15 mouse cellular contexts compared by ENCODE assay signal in the genomic region with DNA sequence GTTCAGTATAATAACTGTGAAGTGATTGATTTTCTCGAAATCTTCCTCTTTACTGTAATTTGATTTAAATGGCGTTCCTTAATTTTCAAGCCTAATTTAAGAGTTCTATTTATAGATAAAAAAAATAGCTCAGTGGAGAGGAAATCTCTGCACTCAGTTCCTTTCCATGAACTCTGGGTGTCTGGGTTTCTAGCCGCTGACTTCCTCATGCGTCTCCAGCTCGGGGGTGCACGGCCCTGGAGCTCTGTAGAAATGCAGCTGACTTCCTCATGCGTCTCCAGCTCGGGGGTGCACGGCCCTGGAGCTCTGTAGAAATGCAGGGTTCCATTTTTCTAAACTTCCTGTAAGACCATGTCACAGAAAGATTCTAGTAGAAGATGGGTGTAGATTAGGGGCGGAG.
DNase-seq lines count a peak whose midpoint lies in the region; ATAC-seq and TF ChIP-seq lines count a peak whose summit lies in the region.
"Had no signal": no experiment of that assay in that cellular context is flagged by ENCODE, and none has a peak within 500 bp of the region (broad histone marks: within the 10 kb centered on the region; RNA-seq: fewer than 3 reads in every experiment).

No protein-coding gene starts in this region.

- no peaks in the 10 kb centered on the region for H3K9me3 ChIP-seq in hindbrain, embryonic 10.5 days
- no peaks in the 10 kb centered on the region for H3K9me3 ChIP-seq in hindbrain, postnatal 0 days (ENCODE audit: low read length)
- H3K9me3 ChIP-seq: forebrain, embryonic 12.5 days had no signal

- no peak for ATAC-seq in hindbrain, postnatal 0 days
- ATAC-seq in megakaryocyte, adult 5-6 weeks (ENCODE audit: poor library complexity, severe bottlenecking) = peak; percentile 93
- ATAC-seq: activated CD4-positive, CD25-positive, alpha-beta regulatory T cell, adult 4 months had no signal

- H3K9ac ChIP-seq in hindbrain, postnatal 0 days (replicated peaks; ENCODE audit: low read length) = no peak overlapping the region
- H3K9ac ChIP-seq: forebrain, embryonic 12.5 days had no signal

- H3K27ac ChIP-seq in hindbrain, embryonic 10.5 days = peak overlapping the region; percentile 70; the same call in 1 of the 2 replicates
- H3K27ac ChIP-seq in hindbrain, postnatal 0 days = no peak overlapping the region
- H3K27ac ChIP-seq: forebrain, embryonic 12.5 days had no signal

- no peak for TF ChIP-seq CTCF in hindbrain, postnatal 0 days (IDR thresholded peaks at IDR 0.05; ENCODE audit: low read depth)
- TF ChIP-seq CTCF in lung, adult 2 months (IDR thresholded peaks at IDR 0.05; ENCODE audit: insufficient read depth, low read length) = no peak

- no peaks in the 10 kb centered on the region for H3K36me3 ChIP-seq in hindbrain, embryonic 10.5 days
- H3K36me3 ChIP-seq in hindbrain, postnatal 0 days (ENCODE audit: insufficient read depth, low read length) = no peaks in the 10 kb centered on the region
- H3K36me3 ChIP-seq: forebrain, embryonic 12.5 days; G1E had no signal

- no peak for TF ChIP-seq POLR2A in lung, adult 2 months (IDR thresholded peaks at IDR 0.05; ENCODE audit: borderline replicate concordance, extremely low read depth, low read depth, low read length)

- no peak overlapping the region for H3K4me3 ChIP-seq in hindbrain, embryonic 10.5 days
- no peak overlapping the region for H3K4me3 ChIP-seq in hindbrain, postnatal 0 days (ENCODE audit: low read length)
- H3K4me3 ChIP-seq in lung, adult 2 months (replicated peaks; ENCODE audit: extremely low read depth, low read depth, low read length) = no peak overlapping the region
- H3K4me3 ChIP-seq: forebrain, embryonic 12.5 days had no signal

- peaks cover 99% of the 10 kb centered on the region for H3K4me1 ChIP-seq in hindbrain, embryonic 10.5 days (replicated peaks)
- peaks cover 23% of the 10 kb centered on the region for H3K4me1 ChIP-seq in hindbrain, postnatal 0 days (ENCODE audit: insufficient read depth, low read length)
- no peaks in the 10 kb centered on the region; the same call in 1 of the 2 replicates for H3K4me1 ChIP-seq in lung, adult 2 months (ENCODE audit: control insufficient read depth, insufficient read depth, low read length)

- peaks cover 5% of the 10 kb centered on the region; the same call in 1 of the 2 replicates for H3K27me3 ChIP-seq in hindbrain, embryonic 10.5 days (ENCODE audit: insufficient read depth, poor library complexity, severe bottlenecking)
- no peaks in the 10 kb centered on the region for H3K27me3 ChIP-seq in hindbrain, postnatal 0 days (ENCODE audit: insufficient read depth, low read length)

- H3K4me2 ChIP-seq in hindbrain, postnatal 0 days (ENCODE audit: low read depth, low read length) = no peak overlapping the region
- H3K4me2 ChIP-seq: forebrain, embryonic 12.5 days had no signal

- WGBS in hindbrain, embryonic 10.5 days = 87% methylated on average over 10 of the region's 10 CpGs
- WGBS in hindbrain, postnatal 0 days = 71% methylated on average over 10 of the region's 10 CpGs
- WGBS in lung, adult 2 months = 27% methylated on average over 10 of the region's 10 CpGs

- no peak for DNase-seq in hindbrain, embryonic 10.5 days (ENCODE audit: low spot score)
- DNase-seq in hindbrain, postnatal 0 days (ENCODE audit: low spot score) = no peak
- peak; percentile 20 to 21 for DNase-seq in lung, adult 18-20 months
- DNase-seq in lung, adult 2 months = no peak
- peak; percentile 11 to 12 for DNase-seq in kidney, postnatal 36 days
- DNase-seq in testis, postnatal 14 days (ENCODE audit: low spot score) = no peak
- DNase-seq in urinary bladder, adult 18-20 months (ENCODE audit: low spot score in 2 of 2) = no peak
- DNase-seq: B cell, adult 2 months; cerebellum, adult 9-10 months; gastrocnemius, postnatal 10 days; thymus, postnatal 14 days had no signal

Comparison
In these comparisons a context has a peak if more than half of its experiments do, and no peak if none do; other contexts are left out.
1. DNase-seq: peak in lung, adult 18-20 months (2 of 2) and kidney, postnatal 36 days (2 of 2); none in hindbrain, embryonic 10.5 days (single experiment), hindbrain, postnatal 0 days (single experiment), lung, adult 2 months (single experiment), testis, postnatal 14 days (single experiment) and urinary bladder, adult 18-20 months (0 of 2).